Mouse (Mus musculus) left cerebral cortex, adult 2 months (tissue): ENCODE results near the gene Prrx1. TPM values are rescaled to one million over a fixed set of nuclear protein-coding genes. Genes with fewer than 3 reads are reported as not detected.

Experiments
- DNase-seq, 2 experiments: peaks; one replicate each; pipeline ENCODE4 v3.0.0; 2021 to 2022; ENCODE audit warnings: low spot score in 2 of 2, mixed read lengths in 1 of 2; ENCODE audit errors: extremely low spot score in 1 of 2
- H3K27ac ChIP-seq: fragments of 200-600 bp; 2 replicates; pipeline ENCODE4 v1.8.1; 2022
- H3K4me3 ChIP-seq: fragments of 200-600 bp; 2 replicates; pipeline ENCODE4 v1.8.1; 2022
- CTCF ChIP-seq: fragments of 200-600 bp; IDR thresholded peaks from 2 replicates; pipeline ENCODE4 v1.8.1; 2022; ENCODE audit warnings: antibody characterized with exemption, mild to moderate bottlenecking, moderate library complexity
- intact Hi-C: fragments of 180-260 bp; cut with DNase I; formaldehyde crosslinking; loops from one replicate; pipeline ENCODE4 v1.15.1; 2025
- total RNA-seq, 2 experiments: library from RNA; stranded (reverse); gene quantifications; 2 replicates each; pipeline ENCODE4 v1.2.3; 2021

The Prrx1 gene
- total RNA-seq, 2 experiments from 2014 or later = 4.4 to 6.1 TPM

DNA sequence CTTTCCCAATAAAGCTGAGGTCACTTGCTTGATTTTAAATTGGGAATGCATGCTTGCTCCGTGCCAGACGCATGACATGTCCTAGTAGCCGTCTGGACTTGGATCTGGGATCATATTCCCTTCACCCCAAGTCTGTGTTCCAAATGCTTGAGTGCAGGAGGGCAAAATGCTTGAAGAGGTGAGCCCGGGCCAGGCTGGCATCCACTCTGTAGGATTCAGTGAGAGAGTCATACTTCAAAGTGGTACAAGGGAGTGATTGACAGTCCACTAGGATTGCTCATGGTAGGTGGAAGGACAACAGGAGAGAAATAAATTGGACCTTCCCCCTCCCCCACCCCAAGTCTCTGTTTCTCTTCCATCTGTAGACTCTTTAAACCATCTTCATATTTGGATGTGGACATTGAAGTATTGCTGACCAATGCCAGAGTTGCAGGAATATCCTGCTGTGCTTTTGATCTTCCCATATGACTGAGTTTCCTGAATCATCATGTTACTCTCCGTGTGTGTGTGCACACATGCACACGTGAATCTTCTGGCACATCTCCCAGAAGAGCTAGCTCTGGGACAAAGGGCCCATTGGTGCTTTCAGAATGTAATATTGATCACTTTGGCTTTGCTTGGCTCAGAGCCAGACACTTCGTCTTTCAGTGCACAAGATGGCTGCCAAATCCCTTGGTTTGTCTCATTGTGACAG lies 25.2 kb upstream of the Prrx1 start:
- Histone ChIP-seq H3K4me3 (no peak overlapping the region), H3K27ac (no peak overlapping the region)
- TF ChIP-seq CTCF = no peak
- intact Hi-C loops = no loop called here
- DNase-seq = no peak

DNA sequence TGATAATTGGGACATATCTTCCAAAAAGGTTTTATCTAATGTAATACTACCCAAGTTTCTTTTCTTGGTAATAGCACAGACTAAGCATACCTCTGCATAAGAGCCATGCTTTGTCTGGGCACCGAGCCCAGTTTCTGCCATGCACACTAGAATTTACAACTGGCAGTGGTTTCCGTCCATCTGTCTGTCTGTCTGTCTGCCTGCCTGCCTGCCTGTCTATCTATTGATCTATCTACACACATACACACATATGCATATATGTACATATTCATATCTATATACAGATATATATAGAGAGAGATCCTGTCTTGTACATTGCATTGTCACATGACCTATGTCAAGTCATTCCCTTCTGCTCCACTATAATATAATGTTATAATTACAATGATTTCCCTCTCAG lies 24.3 kb upstream of the Prrx1 start:
- Histone ChIP-seq H3K4me3 (no peak overlapping the region), H3K27ac (no peak overlapping the region)
- intact Hi-C loops = no loop called here
- DNase-seq = no peak
- no peak for TF ChIP-seq CTCF

DNA sequence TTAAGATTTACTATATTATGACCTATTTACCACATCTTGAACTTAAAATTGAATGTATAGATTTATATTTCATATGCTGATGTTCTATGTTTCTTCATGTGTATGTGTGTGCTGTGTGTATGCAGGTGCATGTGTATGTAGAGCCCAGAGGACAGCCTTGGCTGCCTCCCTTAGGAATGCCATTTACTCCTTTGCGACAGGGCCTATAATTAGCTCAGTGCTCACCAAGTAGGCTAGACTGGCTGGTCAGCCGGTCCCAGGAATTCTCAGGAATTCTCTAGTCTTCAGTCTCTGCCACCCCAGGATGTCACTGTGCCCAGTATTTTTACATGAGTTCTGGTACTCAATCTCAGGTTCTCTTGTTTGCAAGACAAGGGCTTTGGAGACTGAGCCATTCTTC lies 13.8 kb upstream of the Prrx1 start:
- no peak for TF ChIP-seq CTCF
- H3K27ac ChIP-seq = no peak overlapping the region
- H3K4me3 ChIP-seq = no peak overlapping the region
- no peak for DNase-seq
- intact Hi-C loops = no loop called here

DNA sequence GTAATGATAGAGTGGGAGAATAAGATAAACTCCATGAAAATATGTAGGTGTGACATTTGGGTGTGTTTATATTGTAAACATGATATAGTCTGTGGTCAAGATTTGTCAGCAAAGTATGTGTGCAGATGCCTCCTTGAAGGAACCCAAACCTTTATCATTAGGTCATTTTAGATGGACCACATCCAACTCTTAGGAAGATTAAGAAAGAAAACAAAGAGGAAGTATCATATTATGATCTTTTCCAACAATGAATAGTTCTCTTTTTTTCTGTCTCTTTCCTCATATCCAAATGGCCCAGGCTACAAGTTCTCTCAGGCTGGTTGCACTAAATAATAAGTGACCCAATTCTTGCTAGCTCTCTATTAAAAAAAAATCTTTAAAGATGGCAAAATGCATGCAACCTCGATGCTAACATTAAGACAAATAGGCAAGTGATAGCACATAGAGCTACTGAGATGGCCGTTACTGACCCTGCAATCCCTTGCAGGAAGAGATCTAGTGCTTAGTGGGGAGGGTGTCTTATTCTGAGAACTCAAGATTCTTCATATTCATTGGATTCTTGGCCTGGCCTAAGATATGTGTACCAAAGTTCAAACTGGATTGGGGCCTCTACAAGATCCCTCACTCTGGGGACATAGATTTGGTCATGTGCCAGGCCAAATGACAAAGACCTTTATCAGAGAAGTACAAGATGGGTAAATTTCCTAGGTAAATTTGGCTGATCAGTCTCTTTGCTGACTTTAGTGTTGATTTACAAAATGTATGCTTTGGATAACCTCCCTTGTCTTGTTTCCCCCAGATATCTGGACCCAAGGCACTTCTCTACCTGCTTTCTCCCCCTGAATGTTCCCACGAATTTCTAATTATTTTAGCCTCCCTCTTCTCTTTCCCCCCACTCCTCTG lies 6.4 kb upstream of the Prrx1 start:
- TF ChIP-seq CTCF = no peak
- Histone ChIP-seq H3K4me3 (no peak overlapping the region), H3K27ac (no peak overlapping the region)
- DNase-seq = no peak
- intact Hi-C loops = no loop called here

DNA sequence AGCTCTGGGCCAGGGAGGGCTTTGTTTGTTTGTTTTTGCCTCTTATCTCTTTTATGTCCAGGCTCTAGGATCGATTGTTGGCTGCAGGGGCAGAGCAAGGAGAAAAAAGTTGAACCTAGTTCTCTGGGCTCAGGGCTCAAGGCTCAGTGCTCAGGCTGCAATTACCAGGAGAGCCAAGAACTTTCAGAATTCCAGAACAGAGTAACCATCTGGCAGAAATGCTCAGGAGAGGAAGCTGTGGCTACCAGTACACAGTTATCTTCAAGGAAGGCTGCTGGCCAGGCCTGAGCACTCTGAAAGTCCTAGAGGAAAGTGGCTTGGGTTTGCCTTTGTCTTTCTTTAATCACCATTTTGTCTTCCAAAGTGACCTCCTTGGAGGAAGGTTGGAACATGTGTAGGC lies 3.4 kb upstream of the Prrx1 start:
- no peak overlapping the region for H3K27ac ChIP-seq
- DNase-seq = no peak
- H3K4me3 ChIP-seq = no peak overlapping the region
- TF ChIP-seq CTCF = no peak
- intact Hi-C loops = no loop called here

DNA sequence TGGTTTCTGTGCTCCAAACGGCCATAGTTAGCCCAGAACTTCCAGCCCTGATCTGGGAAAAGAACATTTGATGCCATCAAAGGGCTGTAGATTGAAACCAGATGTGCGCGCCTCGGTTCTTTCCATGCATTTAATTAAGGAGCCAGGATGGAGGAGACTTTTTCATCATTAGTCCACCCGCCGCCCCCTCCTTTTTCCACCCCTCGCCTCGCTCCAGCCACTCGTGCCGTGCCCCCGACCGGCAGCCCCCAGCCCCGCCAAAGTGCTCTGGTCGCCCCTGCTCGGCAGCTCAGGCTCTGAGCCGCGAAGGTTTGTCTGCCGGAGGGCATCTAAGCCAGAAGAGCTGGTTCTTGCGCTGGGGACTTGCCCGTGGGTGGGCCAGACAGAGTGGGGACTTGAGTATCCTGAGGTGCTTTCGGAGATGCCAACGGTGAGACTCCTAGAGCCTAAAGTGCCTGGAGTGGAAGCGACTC lies 1.4 kb upstream of the Prrx1 start:
- DNase-seq = no peak
- no peak for TF ChIP-seq CTCF
- intact Hi-C loops = loop anchor here (5.0 kb wide), 1 partner anchor 87 kb away; the partner anchor contains the start of gene Gorab
- H3K27ac ChIP-seq = no peak overlapping the region
- H3K4me3 ChIP-seq = no peak overlapping the region

DNA sequence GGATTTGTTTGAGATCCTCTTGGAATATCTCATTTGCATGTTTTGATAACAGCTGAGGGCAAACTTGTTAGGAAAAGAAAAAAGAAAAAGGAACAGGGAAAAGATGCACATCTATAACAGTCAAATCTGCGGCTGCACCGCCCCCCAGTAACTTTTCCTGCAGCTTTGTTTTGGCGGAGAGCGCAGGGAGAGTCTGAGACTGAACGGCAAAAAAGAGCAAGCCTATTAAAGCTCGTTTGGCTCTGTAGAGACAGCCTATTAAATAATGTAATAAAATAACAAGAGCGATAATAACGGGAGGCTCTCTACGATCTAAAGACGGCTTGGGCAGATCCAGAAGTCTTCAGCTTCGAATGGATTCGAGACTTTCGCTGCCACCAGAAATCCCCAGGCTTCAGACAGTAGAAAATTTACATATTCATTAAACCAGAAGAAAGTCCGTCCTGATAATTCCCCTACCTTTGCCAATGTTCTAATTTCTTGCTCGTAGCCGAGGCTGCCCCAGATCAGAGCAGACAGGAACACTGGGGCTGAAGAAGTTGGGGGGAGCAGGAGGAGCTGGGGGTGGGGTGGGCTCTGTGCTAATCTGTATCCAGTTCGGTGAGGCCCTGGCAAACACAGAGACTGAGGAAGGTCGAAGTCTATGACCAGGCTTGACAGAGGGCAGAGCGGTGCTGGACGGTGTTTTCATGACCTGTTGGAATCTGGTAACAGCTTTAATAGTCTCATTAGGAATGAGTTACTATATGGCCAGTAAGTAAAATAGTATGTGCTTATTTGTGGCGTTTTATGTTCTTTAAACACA lies 613 bp upstream of the Prrx1 start:
- DNase-seq = no peak
- TF ChIP-seq CTCF = no peak
- Histone ChIP-seq H3K4me3 (peak overlapping the region; percentile 52), H3K27ac (peak overlapping the region; percentile 21; the same call in 1 of the 2 replicates)
- intact Hi-C loops = loop anchor here (5.0 kb wide), 1 partner anchor 88 kb away; the partner anchor contains the start of gene Gorab

DNA sequence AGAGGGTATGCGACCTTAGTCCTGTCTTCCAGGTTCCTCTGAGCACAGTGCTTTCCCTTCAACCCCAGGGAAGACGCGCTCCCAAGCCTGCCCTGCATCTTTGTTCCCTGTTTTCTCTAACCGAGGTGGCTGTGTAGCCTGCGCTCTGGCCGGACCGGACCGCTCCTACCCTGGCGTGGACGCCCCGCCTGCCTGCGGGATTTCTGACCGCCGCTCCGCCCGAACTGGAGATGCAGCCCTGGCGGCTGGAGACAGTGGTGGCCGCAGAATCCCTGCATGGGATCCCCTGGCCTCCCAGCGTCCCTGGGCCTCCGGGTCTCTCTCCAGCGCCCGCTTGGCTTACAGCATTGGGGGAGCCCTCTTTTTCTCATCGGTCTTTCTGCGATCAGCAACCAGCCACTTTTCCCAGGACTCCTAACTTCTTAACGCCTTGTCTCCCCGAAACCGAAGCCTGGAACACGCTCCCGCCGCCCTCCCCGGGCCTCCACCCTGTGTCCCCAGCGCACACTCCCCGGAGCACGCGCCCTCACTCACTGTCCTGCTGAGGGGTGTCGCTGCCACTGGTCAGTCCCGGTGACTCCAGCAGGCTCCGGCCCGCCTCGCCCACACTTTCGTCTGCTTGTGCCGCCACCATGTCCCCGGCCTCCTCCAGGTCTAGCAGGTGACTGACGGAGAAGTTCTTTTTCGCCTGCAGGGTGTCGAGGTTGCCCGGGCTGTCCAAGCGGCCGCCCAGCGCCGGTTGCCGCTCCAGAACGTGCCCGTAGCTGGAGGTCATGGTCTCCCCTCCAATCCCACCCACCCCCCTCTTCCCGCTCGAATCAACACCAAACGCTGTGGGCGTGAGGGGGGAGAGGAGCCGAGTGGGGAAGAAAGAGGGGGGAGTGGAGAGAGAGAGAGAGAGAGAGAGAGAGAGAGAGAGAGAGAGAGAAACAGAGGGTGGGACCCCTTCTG lies 1.4 kb downstream of the Prrx1 start:
- Histone ChIP-seq H3K27ac (peak overlapping the region; percentile 59), H3K4me3 (peak overlapping the region; percentile 52)
- peak in 1 of 2 experiments; percentile 19 for DNase-seq
- intact Hi-C loops = loop anchor here (5.0 kb wide), 1 partner anchor 90 kb away; the partner anchor contains the start of gene Gorab
- TF ChIP-seq CTCF = no peak; the same call in 1 of the 2 replicates

DNA sequence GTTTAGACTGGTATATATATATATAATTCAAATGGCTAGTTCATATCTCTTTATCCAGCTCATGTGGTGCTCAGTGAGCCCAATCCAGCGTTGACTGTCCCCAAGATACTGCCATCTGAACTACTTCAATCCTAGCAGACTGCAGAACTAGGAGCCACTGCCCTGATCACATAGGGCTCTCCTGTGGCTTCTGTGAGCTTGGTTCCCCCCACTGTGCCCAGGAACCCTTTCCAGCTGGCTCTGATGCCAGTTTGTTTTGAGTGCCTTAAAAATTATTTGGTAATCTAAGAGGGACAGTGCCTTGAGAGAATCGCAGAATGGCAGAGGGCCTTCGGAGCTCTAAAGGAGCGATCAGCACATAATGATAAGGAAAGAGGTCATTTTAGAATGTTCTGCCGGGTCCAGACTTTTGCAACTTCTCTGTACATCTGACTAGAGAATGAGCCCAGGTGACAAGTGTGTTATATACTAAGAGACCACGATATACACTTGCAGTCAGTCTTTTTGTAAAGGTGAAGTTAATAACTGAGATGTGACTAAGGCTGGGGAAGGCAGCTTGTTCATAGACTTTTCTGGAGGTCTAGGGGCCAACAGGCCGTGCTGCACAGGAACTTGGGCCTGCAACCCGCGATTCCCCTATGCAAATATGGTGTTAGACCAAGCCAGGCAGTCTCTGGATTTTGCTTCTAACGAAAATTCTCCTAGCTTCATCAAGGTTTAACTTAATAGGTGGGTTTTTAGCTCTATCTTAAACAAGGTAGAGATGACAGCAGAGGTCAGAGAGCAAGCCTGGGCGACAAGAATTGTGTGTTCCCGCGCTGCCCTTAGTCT lies 2.3 kb downstream of the Prrx1 start:
- no peak for DNase-seq
- TF ChIP-seq CTCF = no peak
- intact Hi-C loops = loop anchor here (5.0 kb wide), 1 partner anchor 91 kb away; the partner anchor contains the start of gene Gorab
- H3K4me3 ChIP-seq = peak overlapping the region; percentile 52
- peak overlapping the region; percentile 59 for H3K27ac ChIP-seq
